Mouse (Mus musculus) CH12.LX (cell line): Measurements from ENCODE around the gene Camkk1. TPM values are rescaled to one million over a fixed set of nuclear protein-coding genes. Genes with fewer than 3 reads are reported as not detected.

Source experiments
- DNase-seq: peaks from one replicate; pipeline ENCODE4 v3.0.0-alpha.2; 2013; ENCODE audit errors: extremely low read depth
- H3K27ac ChIP-seq: 2 replicates; pipeline ENCODE4 v1.5.1; 2012; ENCODE audit warnings: low read depth, mild to moderate bottlenecking, control low read depth, moderate library complexity; ENCODE audit not compliant: insufficient read depth
- H3K27me3 ChIP-seq: replicated peaks from 2 replicates; pipeline ENCODE3; 2012; ENCODE audit warnings: inconsistent platforms
- H3K36me3 ChIP-seq, 2 experiments: replicated peaks in 1 of 2; 2 replicates each; pipeline versions ENCODE3 to v1.6.1; 2012; ENCODE audit warnings: inconsistent platforms in 1 of 2, low read length in 1 of 2, mild to moderate bottlenecking in 1 of 2, mixed read lengths in 1 of 2, moderate library complexity in 1 of 2; ENCODE audit not compliant: control insufficient read depth in 1 of 2, insufficient read depth in 1 of 2
- H3K4me1 ChIP-seq, 2 experiments: 2 replicates each; pipeline ENCODE4 v1.6.1; 2012; ENCODE audit warnings: inconsistent platforms in 1 of 2, moderate library complexity in 1 of 2; ENCODE audit not compliant: insufficient read depth in 2 of 2, control insufficient read depth in 1 of 2
- H3K4me2 ChIP-seq: 2 replicates; pipeline ENCODE4 v1.6.1; 2012; ENCODE audit warnings: low read depth, mild to moderate bottlenecking, control low read depth; ENCODE audit not compliant: poor library complexity, insufficient read depth, severe bottlenecking
- H3K4me3 ChIP-seq, 3 experiments: fragments of 150-350 bp in 1 of 3; sonication (generic) in 1 of 3; replicated peaks in 1 of 3; 2 replicates each; pipeline versions ENCODE3 to v1.5.1; 2011 to 2012; ENCODE audit warnings: low read depth in 2 of 3, low read length in 2 of 3, mild to moderate bottlenecking in 2 of 3, moderate library complexity in 2 of 3, control low read depth in 1 of 3, improper control_type of control experiment in 1 of 3, inconsistent platforms in 1 of 3, mixed read lengths in 1 of 3; ENCODE audit not compliant: poor library complexity in 1 of 3
- H3K79me2 ChIP-seq: replicated peaks from 2 replicates; pipeline ENCODE4 v1.6.1; 2012; ENCODE audit warnings: mild to moderate bottlenecking, moderate library complexity; ENCODE audit not compliant: control insufficient read depth, poor library complexity, insufficient read depth, severe bottlenecking; ENCODE audit errors: extremely low read depth
- H3K9ac ChIP-seq: 2 replicates; pipeline ENCODE4 v1.6.1; 2012; ENCODE audit warnings: low read depth, mild to moderate bottlenecking, control low read depth, moderate library complexity; ENCODE audit not compliant: insufficient read depth
- H3K9me3 ChIP-seq: replicated peaks from 2 replicates; pipeline ENCODE3; 2012; ENCODE audit warnings: low read length, inconsistent platforms, mixed read lengths
- CHD2 ChIP-seq: IDR thresholded peaks from 2 replicates; pipeline ENCODE4 v1.6.1; 2011; ENCODE audit warnings: low read length, improper control_type of control experiment
- ELF1 ChIP-seq: IDR thresholded peaks from 2 replicates; pipeline ENCODE4 v1.6.1; 2014; ENCODE audit warnings: low read depth, mild to moderate bottlenecking, inconsistent platforms, low read length, improper control_type of control experiment
- JUN ChIP-seq: IDR thresholded peaks from 2 replicates; pipeline ENCODE4 v1.6.1; 2011; ENCODE audit warnings: low read depth, mild to moderate bottlenecking, low read length, improper control_type of control experiment, moderate library complexity; ENCODE audit not compliant: insufficient read depth
- JUND ChIP-seq: conservative IDR thresholded peaks from 2 replicates; pipeline ENCODE4 v1.6.1; 2011; ENCODE audit warnings: low read depth, low read length, improper control_type of control experiment
- MAX ChIP-seq: IDR thresholded peaks from 2 replicates; pipeline ENCODE4 v1.6.1; 2011; ENCODE audit warnings: low read length, improper control_type of control experiment
- MAZ ChIP-seq: IDR thresholded peaks from 2 replicates; pipeline ENCODE4 v1.6.1; 2012; ENCODE audit warnings: low read depth, mild to moderate bottlenecking, inconsistent platforms, low read length, improper control_type of control experiment, moderate library complexity
- MXI1 ChIP-seq: IDR thresholded peaks from 2 replicates; pipeline ENCODE4 v1.6.1; 2011; ENCODE audit warnings: mild to moderate bottlenecking, low read depth, low read length, improper control_type of control experiment
- NRF1 ChIP-seq: IDR thresholded peaks from 2 replicates; pipeline ENCODE4 v1.6.1; 2014; ENCODE audit warnings: low read depth, mild to moderate bottlenecking, inconsistent platforms, low read length, improper control_type of control experiment, moderate library complexity
- PAX5 ChIP-seq: IDR thresholded peaks from 2 replicates; pipeline ENCODE4 v1.6.1; 2012; ENCODE audit warnings: low read length, inconsistent platforms, mixed read lengths
- POLR2AphosphoS2 ChIP-seq: IDR thresholded peaks from 2 replicates; pipeline ENCODE4 v1.6.1; 2011; ENCODE audit warnings: low read depth, low read length, improper control_type of control experiment
- TBP ChIP-seq: conservative IDR thresholded peaks from 2 replicates; pipeline ENCODE4 v1.6.1; 2011; ENCODE audit warnings: low read depth, low read length, improper control_type of control experiment
- TCF12 ChIP-seq: IDR thresholded peaks from 2 replicates; pipeline ENCODE4 v1.6.1; 2014; ENCODE audit warnings: low read depth, mild to moderate bottlenecking, inconsistent platforms, low read length, improper control_type of control experiment
- ZC3H11A ChIP-seq: IDR thresholded peaks from 2 replicates; pipeline ENCODE4 v1.6.1; 2012; ENCODE audit warnings: low read depth, mild to moderate bottlenecking, inconsistent platforms, low read length, improper control_type of control experiment
- dilution Hi-C: fragments of 300-500 bp; cut with MboI; formaldehyde crosslinking; loops from 2 replicates; pipeline ENCODE4 v1.14.3; 2020; ENCODE audit warnings: low sequenced_read_pairs; ENCODE audit not compliant: extremely low pct_unique_long_range_greater_than_20kb, extremely low pct_ligation_motif_present
- in situ Hi-C: fragments of 300-500 bp; cut with MboI; formaldehyde crosslinking; loops from 3 replicates; pipeline ENCODE4 v1.14.3; 2019; ENCODE audit warnings: low sequenced_read_pairs, low pct_ligation_motif_present, low pct_unique_long_range_greater_than_20kb, mixed read lengths
- polyA plus RNA-seq: library from polyadenylated mRNA; unstranded; fragments of >175 nt; gene quantifications from 2 replicates; pipeline ENCODE4 v1.2.1, GENCODE M21; 2012; ENCODE audit warnings: low read depth; ENCODE audit not compliant: insufficient read length
- total RNA-seq, 2 experiments: library from RNA; depleted of rRNA; stranded (reverse); fragments of 300-350 nt in 1 of 2; fragments of >200 nt in 1 of 2; gene quantifications; 2 replicates each; pipeline ENCODE4 v1.2.3; 2012 to 2014

The Camkk1 gene
- total and polyA plus RNA-seq, 3 experiments: 5.0 to 9.1 (median 5.1) TPM

- no peak for DNase-seq
- H3K9ac ChIP-seq: no peak overlapping the region
- H3K27ac ChIP-seq: no peak overlapping the region
- no peaks in the 10 kb centered on the region for H3K9me3 ChIP-seq
- in situ Hi-C loops: no loop called here
- H3K79me2 ChIP-seq: no peaks in the 10 kb centered on the region
- no peak for TF ChIP-seq ZC3H11A
- dilution Hi-C loops: no loop called here
- peaks cover 7 to 31% of the 10 kb centered on the region in 2 experiments; a peak in 3 of 4 replicates for H3K4me1 ChIP-seq
- no peak overlapping the region for H3K4me3 ChIP-seq
- no peaks in the 10 kb centered on the region for H3K27me3 ChIP-seq
- no peak overlapping the region for H3K4me2 ChIP-seq
- H3K36me3 ChIP-seq: peaks cover 68 to 95% of the 10 kb centered on the region in 2 experiments
These were observed 28.1 kb upstream of the Camkk1 start for GRCm38 (mm10) chr11:72990688-72991087.

- H3K4me1 ChIP-seq: peaks cover 3 to 21% of the 10 kb centered on the region in 2 experiments; a peak in 3 of 4 replicates
These were observed 26.8 kb upstream of the Camkk1 start for GRCm38 (mm10) chr11:72991961-72992360.

DNA sequence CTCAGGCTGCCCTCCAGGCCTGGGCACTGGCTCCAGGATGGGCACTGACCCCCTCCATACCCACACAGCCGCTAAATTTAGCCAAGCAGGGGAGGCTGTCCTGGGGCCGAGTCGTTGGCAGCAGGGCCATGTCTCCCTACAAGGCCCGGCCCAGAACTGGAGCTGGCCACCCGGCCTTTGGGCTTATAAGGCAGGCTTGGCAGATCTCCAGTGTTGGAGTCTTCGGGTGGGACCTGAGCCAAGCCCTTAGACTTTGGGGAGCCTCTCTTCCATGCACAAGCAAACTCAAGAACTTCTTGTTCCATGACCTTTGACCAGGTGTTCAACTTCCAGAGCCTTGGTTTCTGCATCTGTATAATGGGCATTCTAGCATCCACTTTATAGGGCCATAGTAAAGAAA lies 22.5 kb upstream of the Camkk1 start:
- in situ Hi-C loops: no loop called here
- TF ChIP-seq TCF12 (no peak), ELF1 (no peak), CHD2 (no peak), JUND (no peak), MAX (no peak), NRF1 (no peak), ZC3H11A (no peak)
- Histone ChIP-seq H3K9me3 (no peaks in the 10 kb centered on the region), H3K4me3 (no peak overlapping the region), H3K4me2 (no peak overlapping the region), H3K27me3 (no peaks in the 10 kb centered on the region), H3K79me2 (no peaks in the 10 kb centered on the region), H3K36me3 (peaks cover 28 to 48% of the 10 kb centered on the region in 2 experiments), H3K9ac (no peak overlapping the region), H3K27ac (no peak overlapping the region), H3K4me1 (peaks cover 27 to 44% of the 10 kb centered on the region in 2 experiments)
- dilution Hi-C loops: no loop called here
- no peak for DNase-seq

More at GRCm38 (mm10) chr11:72991961-72992360, 26.8 kb upstream of the Camkk1 start:
- Histone ChIP-seq H3K4me3 (no peak overlapping the region), H3K9ac (no peak overlapping the region), H3K27me3 (no peaks in the 10 kb centered on the region), H3K79me2 (no peaks in the 10 kb centered on the region), H3K36me3 (peaks cover 64 to 92% of the 10 kb centered on the region in 2 experiments), H3K4me2 (no peak overlapping the region), H3K9me3 (no peaks in the 10 kb centered on the region), H3K27ac (no peak overlapping the region)
- DNase-seq: no peak
- no peak for TF ChIP-seq NRF1
- no peak for TF ChIP-seq PAX5
- no peak for TF ChIP-seq JUN
- TF ChIP-seq MXI1: no peak
- no peak for TF ChIP-seq TBP
- TF ChIP-seq POLR2AphosphoS2: no peak
- TF ChIP-seq MAZ: no peak
- dilution Hi-C loops: no loop called here
- in situ Hi-C loops: no loop called here
